Mouse (Mus musculus): ENCODE results near the gene Anapc11. TPM values are rescaled to one million over a fixed set of nuclear protein-coding genes. Genes with fewer than 3 reads are reported as not detected.

Gene Anapc11
- polyA plus RNA-seq, 1 experiment from 2014 or later = 175 TPM

DNA sequence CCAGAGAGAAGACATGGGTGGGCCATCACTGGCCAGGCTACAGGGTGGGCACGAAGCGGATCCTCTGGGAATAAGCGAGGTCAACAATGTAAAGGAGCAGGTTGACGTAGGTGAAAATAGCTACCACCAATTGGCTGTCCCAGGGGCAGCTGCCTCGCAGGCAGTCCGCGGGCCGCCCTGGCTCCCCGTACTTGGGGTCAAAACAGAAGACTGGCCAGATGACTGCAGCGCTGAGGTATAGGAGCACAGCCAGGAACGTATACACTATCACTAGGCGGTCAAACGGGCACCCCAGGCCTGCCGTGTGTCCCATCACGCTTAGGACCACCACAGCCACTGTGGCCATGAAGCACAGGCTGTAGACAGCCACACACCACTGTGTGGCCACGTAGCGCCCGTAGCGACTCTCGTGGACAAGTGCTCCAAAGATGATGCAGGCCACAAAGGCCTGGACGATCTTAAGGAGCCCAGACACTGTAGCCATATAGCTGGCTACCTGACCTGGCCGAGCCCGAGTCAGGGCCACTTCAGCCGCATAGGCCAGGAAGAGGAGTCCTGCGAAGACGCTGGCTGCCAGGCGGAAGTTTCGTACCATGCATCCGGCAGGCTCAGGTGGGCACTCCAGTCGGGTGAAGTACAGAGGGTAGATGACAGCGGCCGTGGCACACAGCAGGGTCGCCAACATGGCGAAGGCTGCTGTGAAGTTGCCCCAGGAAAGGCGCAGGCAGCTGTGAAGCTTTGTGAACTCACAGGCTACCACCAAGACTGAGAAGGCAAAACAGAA, 49.0 kb downstream of the Anapc11 start:
- WGBS = 69% methylated on average over 35 of the region's 35 CpGs
- H3K9ac ChIP-seq = peak overlapping the region; percentile 70

DNA sequence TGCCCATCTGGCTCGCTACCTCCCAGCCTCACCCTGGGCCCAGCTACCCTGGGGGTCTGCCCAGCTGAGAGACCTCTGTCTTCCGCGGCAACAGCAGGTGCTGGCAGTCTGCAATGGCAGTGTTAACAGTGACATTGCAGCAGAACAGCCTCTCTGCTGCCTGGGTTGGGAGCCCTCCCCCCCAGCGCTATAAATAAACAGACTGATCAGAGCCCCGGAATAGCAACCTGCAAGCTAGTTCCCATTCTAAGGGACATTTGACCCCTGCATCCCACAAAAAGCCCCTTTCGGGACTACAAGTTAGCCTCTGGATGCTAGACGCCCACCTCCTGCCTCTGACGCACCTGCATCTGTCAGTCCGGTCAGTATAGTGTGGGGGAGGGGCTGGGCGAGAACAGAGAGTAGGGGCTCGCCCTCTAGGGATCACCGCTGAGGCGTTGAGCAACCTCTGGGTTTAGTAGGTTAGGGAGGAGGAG, 49.8 kb downstream of the Anapc11 start, which contains the start of gene Myadml2:
Gene Myadml2 (minus strand): TSS at position 158 of the 476 bp plus-strand sequence.
- Histone ChIP-seq H3K4me1 (replicated peaks) (peaks cover 25% of the 10 kb centered on the region), H3K27me3 (no peaks in the 10 kb centered on the region), H3K36me3 (no peaks in the 10 kb centered on the region), H3K4me2 (peak within 1 kb of the TSS; percentile 70), H3K27ac (peak within 1 kb of the TSS; percentile 95), H3K4me3 (peak within 1 kb of the TSS; percentile 61), H3K9me3 (replicated peaks) (no peaks in the 10 kb centered on the region), H3K9ac (peak within 1 kb of the TSS; percentile 70)
- 4% methylated on average over 13 of the region's 13 CpGs for WGBS
- peak; percentile 33; the same call in 1 of the 2 replicates for ATAC-seq (replicated peaks; ENCODE audit: insufficient number of reproducible peaks, insufficient read depth, low FRiP score, low read depth)

More for the DNA sequence above, 49.0 kb downstream of the Anapc11 start:
- peaks cover 33% of the 10 kb centered on the region for H3K4me1 ChIP-seq (replicated peaks)
- peak overlapping the region; percentile 61 for H3K4me3 ChIP-seq
- peak overlapping the region; percentile 95 for H3K27ac ChIP-seq
- ATAC-seq (replicated peaks; ENCODE audit: insufficient number of reproducible peaks, insufficient read depth, low FRiP score, low read depth) = no peak
- H3K36me3 ChIP-seq = no peaks in the 10 kb centered on the region
- no peaks in the 10 kb centered on the region for H3K27me3 ChIP-seq
- H3K4me2 ChIP-seq = peak overlapping the region; percentile 70
- no peaks in the 10 kb centered on the region for H3K9me3 ChIP-seq (replicated peaks)

- Histone ChIP-seq H3K27ac (no peak overlapping the region), H3K9ac (no peak overlapping the region), H3K4me3 (no peak overlapping the region), H3K27me3 (peaks cover 11% of the 10 kb centered on the region), H3K9me3 (replicated peaks) (no peaks in the 10 kb centered on the region), H3K4me1 (replicated peaks) (peaks cover 16% of the 10 kb centered on the region), H3K36me3 (no peaks in the 10 kb centered on the region), H3K4me2 (no peak overlapping the region)
- no peak for ATAC-seq (replicated peaks; ENCODE audit: insufficient number of reproducible peaks, insufficient read depth, low FRiP score, low read depth)
- 67% methylated on average over 3 of the region's 3 CpGs for WGBS
Observed at GRCm38 (mm10) chr11:120651872-120652271, 53.7 kb downstream of the Anapc11 start.

DNA sequence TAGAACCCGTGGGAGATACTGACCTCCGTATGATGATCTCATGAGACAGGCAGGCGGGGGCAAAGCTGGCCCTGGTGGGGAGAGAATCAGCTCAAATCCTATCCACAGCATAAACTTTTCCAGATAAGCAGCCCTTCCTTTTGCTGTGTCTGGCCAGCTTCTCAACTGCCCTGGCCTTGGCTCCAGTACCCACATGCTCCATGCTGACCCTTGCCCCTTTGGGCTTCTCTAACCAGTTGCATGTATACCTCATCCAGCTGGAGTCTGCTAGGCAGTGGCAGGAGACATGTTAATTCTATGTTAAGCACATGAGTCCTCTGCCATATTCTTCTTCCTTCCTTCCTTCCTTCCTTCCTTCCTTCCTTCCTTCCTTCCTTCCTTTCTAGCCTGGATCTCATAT, 56.5 kb downstream of the Anapc11 start:
- no peak overlapping the region for H3K4me2 ChIP-seq
- H3K27ac ChIP-seq = no peak overlapping the region
- ATAC-seq (replicated peaks; ENCODE audit: insufficient number of reproducible peaks, insufficient read depth, low FRiP score, low read depth) = no peak
- 82% methylated on average over 3 of the region's 3 CpGs for WGBS
- no peak overlapping the region for H3K4me3 ChIP-seq
- no peak overlapping the region for H3K9ac ChIP-seq
- H3K27me3 ChIP-seq = peaks cover 39% of the 10 kb centered on the region
- no peaks in the 10 kb centered on the region for H3K9me3 ChIP-seq (replicated peaks)
- H3K36me3 ChIP-seq = no peaks in the 10 kb centered on the region
- H3K4me1 ChIP-seq (replicated peaks) = peaks cover 9% of the 10 kb centered on the region

- Histone ChIP-seq H3K36me3 (no peaks in the 10 kb centered on the region), H3K4me1 (replicated peaks) (peaks cover 25% of the 10 kb centered on the region), H3K9me3 (replicated peaks) (no peaks in the 10 kb centered on the region), H3K4me3 (no peak overlapping the region), H3K9ac (no peak overlapping the region), H3K27ac (no peak overlapping the region), H3K4me2 (no peak overlapping the region), H3K27me3 (peaks cover 65% of the 10 kb centered on the region)
- WGBS = 84% methylated on average over 4 of the region's 4 CpGs
- ATAC-seq (replicated peaks; ENCODE audit: insufficient number of reproducible peaks, insufficient read depth, low FRiP score, low read depth) = no peak
Observed at GRCm38 (mm10) chr11:120657301-120657700, 59.1 kb downstream of the Anapc11 start.

Small RNA genes within 50 kb of the gene (microRNA-seq; reads per million reads assigned to microRNA genes)
- gene Mir6936 = not detected

Other genes with a start within 250 kb of the Anapc11 start
- gene Actg1, start 249.9 kb upstream of the Anapc11 start, polyA plus RNA-seq (2015; fragmentation: Nextera tagmentation; extraction: Ambion mirVana) = 921 and 1,308 TPM in 2 replicates
- gene Fscn2, start 236.9 kb upstream of the Anapc11 start, polyA plus RNA-seq (2015; fragmentation: Nextera tagmentation; extraction: Ambion mirVana) = 0.42 and 0.66 TPM in 2 replicates
- 27.0 and 38.0 TPM in 2 replicates for gene Faap100, start 219.7 kb upstream of the Anapc11 start, polyA plus RNA-seq (2015; fragmentation: Nextera tagmentation; extraction: Ambion mirVana)
- gene Nploc4, start 160.7 kb upstream of the Anapc11 start, polyA plus RNA-seq (2015; fragmentation: Nextera tagmentation; extraction: Ambion mirVana) = 22.5 and 30.3 TPM in 2 replicates
- gene Tspan10, start 155.8 kb upstream of the Anapc11 start, polyA plus RNA-seq (2015; fragmentation: Nextera tagmentation; extraction: Ambion mirVana) = 0.09 TPM in 1 of 2 replicates, not detected in the other
- 0.14 and 0.29 TPM in 2 replicates for gene Pde6g, start 144.9 kb upstream of the Anapc11 start, polyA plus RNA-seq (2015; fragmentation: Nextera tagmentation; extraction: Ambion mirVana)
- gene Oxld1, start 140.4 kb upstream of the Anapc11 start, polyA plus RNA-seq (2015; fragmentation: Nextera tagmentation; extraction: Ambion mirVana) = 18.1 and 21.4 TPM in 2 replicates
- 22.1 and 26.5 TPM in 2 replicates for gene Ccdc137, start 140.3 kb upstream of the Anapc11 start, polyA plus RNA-seq (2015; fragmentation: Nextera tagmentation; extraction: Ambion mirVana)
- gene Arl16, start 130.8 kb upstream of the Anapc11 start, polyA plus RNA-seq (2015; fragmentation: Nextera tagmentation; extraction: Ambion mirVana) = 26.7 and 37.5 TPM in 2 replicates
- gene Mrpl12, start 113.8 kb upstream of the Anapc11 start, polyA plus RNA-seq (2015; fragmentation: Nextera tagmentation; extraction: Ambion mirVana) = 203 and 218 TPM in 2 replicates
- 32.1 and 45.0 TPM in 2 replicates for gene Slc25a10, start 106.6 kb upstream of the Anapc11 start, polyA plus RNA-seq (2015; fragmentation: Nextera tagmentation; extraction: Ambion mirVana)
- 2.7 and 2.8 TPM in 2 replicates for gene Gcgr, start 67.7 kb upstream of the Anapc11 start, polyA plus RNA-seq (2015; fragmentation: Nextera tagmentation; extraction: Ambion mirVana)
- 119 and 143 TPM in 2 replicates for gene Mcrip1, start 48.7 kb upstream of the Anapc11 start, polyA plus RNA-seq (2015; fragmentation: Nextera tagmentation; extraction: Ambion mirVana)
- 0.50 and 7.6 TPM in 2 replicates for gene Ppp1r27, start 47.3 kb upstream of the Anapc11 start, polyA plus RNA-seq (2015; fragmentation: Nextera tagmentation; extraction: Ambion mirVana)
- gene P4hb, start 25.2 kb upstream of the Anapc11 start, polyA plus RNA-seq (2015; fragmentation: Nextera tagmentation; extraction: Ambion mirVana) = 357 and 484 TPM in 2 replicates
- 345 and 458 TPM in 2 replicates for gene Arhgdia, start 16.8 kb upstream of the Anapc11 start, polyA plus RNA-seq (2015; fragmentation: Nextera tagmentation; extraction: Ambion mirVana)
- 238 and 262 TPM in 2 replicates for gene Alyref, start 56 bp upstream of the Anapc11 start, polyA plus RNA-seq (2015; fragmentation: Nextera tagmentation; extraction: Ambion mirVana)
- 11.7 and 13.0 TPM in 2 replicates for gene Npb, start 10.1 kb downstream of the Anapc11 start, polyA plus RNA-seq (2015; fragmentation: Nextera tagmentation; extraction: Ambion mirVana)
- gene Pcyt2, start 19.5 kb downstream of the Anapc11 start, polyA plus RNA-seq (2015; fragmentation: Nextera tagmentation; extraction: Ambion mirVana) = 80.3 and 111 TPM in 2 replicates
- 17.6 and 25.1 TPM in 2 replicates for gene Sirt7, start 26.8 kb downstream of the Anapc11 start, polyA plus RNA-seq (2015; fragmentation: Nextera tagmentation; extraction: Ambion mirVana)
- 17.8 and 21.2 TPM in 2 replicates for gene Mafg, start 35.2 kb downstream of the Anapc11 start, polyA plus RNA-seq (2015; fragmentation: Nextera tagmentation; extraction: Ambion mirVana)
- 17.1 and 23.5 TPM in 2 replicates for gene Pycr1, start 45.3 kb downstream of the Anapc11 start, polyA plus RNA-seq (2015; fragmentation: Nextera tagmentation; extraction: Ambion mirVana)
- gene Myadml2, start 49.7 kb downstream of the Anapc11 start, polyA plus RNA-seq (2015; fragmentation: Nextera tagmentation; extraction: Ambion mirVana) = 13.2 and 15.4 TPM in 2 replicates
- 1.5 and 2.7 TPM in 2 replicates for gene Notum, start 62.8 kb downstream of the Anapc11 start, polyA plus RNA-seq (2015; fragmentation: Nextera tagmentation; extraction: Ambion mirVana)
- 90.4 and 110 TPM in 2 replicates for gene Aspscr1, start 74.6 kb downstream of the Anapc11 start, polyA plus RNA-seq (2015; fragmentation: Nextera tagmentation; extraction: Ambion mirVana)
- 105 and 111 TPM in 2 replicates for gene Cenpx, start 115.3 kb downstream of the Anapc11 start, polyA plus RNA-seq (2015; fragmentation: Nextera tagmentation; extraction: Ambion mirVana)
- gene Lrrc45, start 115.5 kb downstream of the Anapc11 start, polyA plus RNA-seq (2015; fragmentation: Nextera tagmentation; extraction: Ambion mirVana) = 27.5 and 36.8 TPM in 2 replicates
- gene Rac3, start 123.0 kb downstream of the Anapc11 start, polyA plus RNA-seq (2015; fragmentation: Nextera tagmentation; extraction: Ambion mirVana) = 7.8 and 17.0 TPM in 2 replicates
- gene Dcxr, start 128.9 kb downstream of the Anapc11 start, polyA plus RNA-seq (2015; fragmentation: Nextera tagmentation; extraction: Ambion mirVana) = 7.0 and 16.7 TPM in 2 replicates
- gene Cbr2, start 133.7 kb downstream of the Anapc11 start, polyA plus RNA-seq (2015; fragmentation: Nextera tagmentation; extraction: Ambion mirVana) = 11.4 and 46.0 TPM in 2 replicates
- 2.1 and 2.8 TPM in 2 replicates for gene Hmga1b, start 164.4 kb downstream of the Anapc11 start, polyA plus RNA-seq (2015; fragmentation: Nextera tagmentation; extraction: Ambion mirVana)
- gene Rfng, start 185.8 kb downstream of the Anapc11 start, polyA plus RNA-seq (2015; fragmentation: Nextera tagmentation; extraction: Ambion mirVana) = 21.1 and 30.8 TPM in 2 replicates
- gene Gps1, start 185.9 kb downstream of the Anapc11 start, polyA plus RNA-seq (2015; fragmentation: Nextera tagmentation; extraction: Ambion mirVana) = 113 and 134 TPM in 2 replicates
- 36.9 and 50.0 TPM in 2 replicates for gene Dus1l, start 198.0 kb downstream of the Anapc11 start, polyA plus RNA-seq (2015; fragmentation: Nextera tagmentation; extraction: Ambion mirVana)
- gene Fasn, start 226.1 kb downstream of the Anapc11 start, polyA plus RNA-seq (2015; fragmentation: Nextera tagmentation; extraction: Ambion mirVana) = 17.0 and 31.7 TPM in 2 replicates

Measured in heart, embryonic 15.5 days (tissue).